ENCODE assay signal across 7 mouse cellular contexts in genomic region chr2:59161021-59161440, GRCm38 (mm10). TPM values are rescaled to one million over a fixed set of nuclear protein-coding genes. Genes with fewer than 3 reads are reported as not detected.
DNase-seq lines count a peak whose midpoint lies in the region; ATAC-seq and TF ChIP-seq lines count a peak whose summit lies in the region.

No protein-coding gene starts in this region.

- peak in 1 of 2 experiments; percentile 23 for DNase-seq in layer of hippocampus, adult 2 months (ENCODE audit: low spot score in 2 of 2)
- DNase-seq in layer of hippocampus, adult 8-10 months (ENCODE audit: low spot score in 2 of 2), result no peak
- DNase-seq in adipocyte (ENCODE audit: low spot score), result peak; percentile 17
- DNase-seq in cerebellum, postnatal 10 days, result peak; percentile 71 to 77
- DNase-seq in lung, postnatal 0 days (ENCODE audit: low spot score), result peak; percentile 35
- peak; percentile 64 for DNase-seq in thymus, postnatal 4 days

- H3K4me3 ChIP-seq in layer of hippocampus, adult 2 months, result peak overlapping the region; percentile 96
- peak overlapping the region; percentile 89 for H3K4me3 ChIP-seq in hindbrain, embryonic 12.5 days
- peak overlapping the region; percentile 85 for H3K4me3 ChIP-seq in lung, postnatal 0 days (ENCODE audit: low read depth, low read length)

- H3K27ac ChIP-seq in layer of hippocampus, adult 2 months, result peak overlapping the region; percentile 97
- peak overlapping the region; percentile 86 for H3K27ac ChIP-seq in hindbrain, embryonic 12.5 days
- peak overlapping the region; percentile 88 for H3K27ac ChIP-seq in lung, postnatal 0 days (ENCODE audit: low read length)

- no peaks in the 10 kb centered on the region for H3K36me3 ChIP-seq in hindbrain, embryonic 12.5 days
- H3K36me3 ChIP-seq in lung, postnatal 0 days (ENCODE audit: insufficient read depth, low read length), result no peaks in the 10 kb centered on the region

- TF ChIP-seq EP300 in lung, postnatal 0 days (IDR thresholded peaks at IDR 0.05), result no peak

- peak overlapping the region; percentile 83 for H3K9ac ChIP-seq in hindbrain, embryonic 12.5 days
- H3K9ac ChIP-seq in lung, postnatal 0 days (replicated peaks; ENCODE audit: low read depth), result peak overlapping the region; percentile 76

- peaks cover 20% of the 10 kb centered on the region for H3K4me1 ChIP-seq in hindbrain, embryonic 12.5 days
- H3K4me1 ChIP-seq in lung, postnatal 0 days (ENCODE audit: insufficient read depth, low read depth, low read length), result peaks cover 5% of the 10 kb centered on the region; the same call in 1 of the 2 replicates

- peak overlapping the region; percentile 69 for H3K4me2 ChIP-seq in hindbrain, embryonic 12.5 days (replicated peaks)
- H3K4me2 ChIP-seq in lung, postnatal 0 days (replicated peaks; ENCODE audit: low read depth, low read length), result peak overlapping the region; percentile 89

- no peak for TF ChIP-seq CTCF in layer of hippocampus, adult 2 months (conservative IDR thresholded peaks at IDR 0.05)
- no peak for TF ChIP-seq CTCF in lung, postnatal 0 days (IDR thresholded peaks at IDR 0.05)

- 1% methylated on average over 33 of the region's 58 CpGs for WGBS in hindbrain, embryonic 12.5 days
- WGBS in lung, postnatal 0 days, result no CpG with 5 or more reads among the region's 58 CpGs

- H3K9me3 ChIP-seq in hindbrain, embryonic 12.5 days (replicated peaks), result no peaks in the 10 kb centered on the region
- no peaks in the 10 kb centered on the region for H3K9me3 ChIP-seq in lung, postnatal 0 days (ENCODE audit: low read length)

- H3K27me3 ChIP-seq in hindbrain, embryonic 12.5 days, result no peaks in the 10 kb centered on the region
- no peaks in the 10 kb centered on the region for H3K27me3 ChIP-seq in lung, postnatal 0 days (replicated peaks; ENCODE audit: insufficient read depth, low read length)

- ATAC-seq in hindbrain, embryonic 12.5 days (ENCODE audit: low FRiP score), result peak; percentile 74
- peak; percentile 39 for ATAC-seq in lung, postnatal 0 days

RNA-seq across cellular contexts. Expression of gene Pkp4, which starts 0.4 kb away (rescaled TPM):
- 100 to 1,000 TPM; 300 to 306 TPM for total RNA-seq in layer of hippocampus, adult 2 months (2021)
- total RNA-seq in layer of hippocampus, adult 8-10 months (2022), result 100 to 1,000 TPM; 272 to 325 (median 301) TPM
- polyA plus RNA-seq in hindbrain, embryonic 12.5 days (2016; fragmentation: Nextera tagmentation; extraction: Ambion mirVana), result 16.4 and 20.0 TPM in 2 replicates
- polyA plus RNA-seq in lung, postnatal 0 days (2015; fragmentation: Nextera tagmentation; extraction: Ambion mirVana), result 14.8 and 18.0 TPM in 2 replicates

RNA-seq across cellular contexts. Expression of gene Ccdc148, which starts 0.5 kb away (rescaled TPM):
- 10 to 100 TPM; 14.7 to 15.5 TPM for total RNA-seq in layer of hippocampus, adult 2 months (2021)
- 10 to 100 TPM; 14.8 to 17.8 (median 16.1) TPM for total RNA-seq in layer of hippocampus, adult 8-10 months (2022)
- 2.6 TPM in 2 replicates for polyA plus RNA-seq in hindbrain, embryonic 12.5 days (2016; fragmentation: Nextera tagmentation; extraction: Ambion mirVana)
- 0.68 and 1.6 TPM in 2 replicates for polyA plus RNA-seq in lung, postnatal 0 days (2015; fragmentation: Nextera tagmentation; extraction: Ambion mirVana)

Comparison
In these comparisons a context has a peak if more than half of its experiments do, and no peak if none do; other contexts are left out.
1. DNase-seq: peak in adipocyte (single experiment), cerebellum, postnatal 10 days (2 of 2), lung, postnatal 0 days (single experiment) and thymus, postnatal 4 days (single experiment); none in layer of hippocampus, adult 8-10 months (0 of 2).
2. Peak in every context shown above with its lines, with median percentiles within 50 percentile points of each other: H3K27ac ChIP-seq and H3K4me3 ChIP-seq.